Mouse (Mus musculus) bone marrow macrophage, adult 2 months (primary cell): Measurements from ENCODE around the gene Prkce.

ENCODE experiments used
- CTCF ChIP-seq: IDR thresholded peaks from 2 replicates; pipeline ENCODE4 v1.5.1; 2012; ENCODE audit warnings: low read depth, mild to moderate bottlenecking, low read length, moderate library complexity
- POLR2A ChIP-seq: IDR thresholded peaks from 2 replicates; pipeline ENCODE4 v1.6.1; 2012; ENCODE audit warnings: mild to moderate bottlenecking, low read depth, low read length, borderline replicate concordance

GRCm38 (mm10) chr17:86589681-86590080 lies 422.1 kb downstream of the Prkce start:
- no peak for TF ChIP-seq CTCF
- TF ChIP-seq POLR2A, result no peak
